Mouse (Mus musculus) large intestine, adult 2 months (tissue): ENCODE measurements around the gene Golgb1. TPM values are rescaled to one million over a fixed set of nuclear protein-coding genes. Genes with fewer than 3 reads are reported as not detected.
"Not testable (repeated sequence)": the region's sequence is repeated elsewhere in the genome, so short reads cannot be mapped to it uniquely, and the experiment has no call there.

Experiments used
- DNase-seq: peaks from one replicate; pipeline ENCODE4 v3.0.0-alpha.2; 2012; ENCODE audit warnings: low read depth, low spot score
- WGBS: fragments of 180-500 bp; shearing (Covaris S2); methylation state at CpG from one replicate; pipeline ENCODE4 v1.1.7; 2018; 5-methylcytosine and 5-hydroxymethylcytosine counted together
- polyA plus RNA-seq: library from polyadenylated mRNA; depleted of rRNA; stranded (reverse); fragments of >200 nt; gene quantifications from 2 replicates; pipeline ENCODE4 v1.2.3, GENCODE M21; 2012; rRNA removed

Gene Golgb1
- polyA plus RNA-seq = 57.5 and 62.7 TPM in 2 replicates

DNA sequence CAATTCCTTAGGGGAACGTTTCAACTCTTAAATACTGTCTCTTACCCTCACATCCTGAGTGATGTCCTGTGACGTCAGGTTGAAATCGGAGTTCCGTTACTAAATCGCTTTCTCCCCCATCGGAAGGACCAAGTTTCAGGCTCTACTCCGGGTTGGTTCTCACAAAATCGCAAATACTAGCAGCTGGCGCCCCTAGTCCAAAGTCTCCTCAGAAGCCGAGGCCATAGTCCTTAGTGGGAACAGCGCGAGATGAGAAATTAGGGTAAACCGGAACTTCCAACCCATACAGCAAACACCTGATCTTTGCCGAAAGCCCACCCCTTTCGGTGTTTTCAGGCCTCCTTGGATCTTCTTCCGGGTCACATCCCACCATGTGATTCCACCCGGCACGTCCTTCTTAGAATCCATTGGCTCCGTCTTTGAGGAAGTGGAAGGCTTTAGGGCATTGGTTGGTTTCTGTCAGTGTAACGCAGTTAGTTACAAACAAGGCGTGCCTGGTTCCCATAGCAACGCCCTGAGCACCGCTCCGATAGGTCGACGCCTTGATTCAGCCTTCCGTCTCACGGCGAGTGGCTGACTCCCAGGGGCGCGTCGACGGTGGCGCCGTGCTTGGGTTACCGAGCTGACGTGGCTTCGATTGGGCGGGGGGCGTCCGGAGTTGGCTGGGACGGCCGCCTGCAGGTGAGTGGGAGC lies at the start of gene Golgb1, which contains the start of gene Eaf2:
Golgb1 (plus strand) TSS at position 558 of the 693 bp plus-strand sequence.
Eaf2 (minus strand) TSS at position 421 of the 693 bp plus-strand sequence.
- WGBS = under 1% methylated on average over 43 of the region's 43 CpGs
- peak; percentile 100 for DNase-seq

DNA sequence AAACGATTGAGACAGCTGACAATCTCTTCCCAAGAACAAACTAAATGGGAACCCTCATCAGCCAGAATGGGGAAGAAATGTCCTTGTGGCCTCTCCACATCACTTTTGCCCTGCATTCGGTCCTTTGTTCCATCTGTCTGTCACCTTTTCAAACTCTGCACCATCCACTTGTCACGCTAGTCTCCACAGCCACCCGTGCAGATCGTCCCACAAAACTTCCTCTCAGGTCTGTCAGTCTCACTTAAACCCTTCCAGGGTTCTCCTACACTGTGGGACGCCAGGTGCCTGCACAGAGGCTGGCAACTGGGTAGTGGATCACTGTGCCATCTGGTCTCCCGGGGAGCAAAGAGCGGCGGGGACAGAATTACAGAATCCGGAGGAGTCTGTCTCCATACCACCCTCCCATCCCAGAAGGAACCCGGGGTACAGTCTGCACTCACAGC lies 47.3 kb upstream of the Golgb1 start:
- 8% methylated on average over 11 of the region's 11 CpGs for WGBS
- no peak for DNase-seq

DNA sequence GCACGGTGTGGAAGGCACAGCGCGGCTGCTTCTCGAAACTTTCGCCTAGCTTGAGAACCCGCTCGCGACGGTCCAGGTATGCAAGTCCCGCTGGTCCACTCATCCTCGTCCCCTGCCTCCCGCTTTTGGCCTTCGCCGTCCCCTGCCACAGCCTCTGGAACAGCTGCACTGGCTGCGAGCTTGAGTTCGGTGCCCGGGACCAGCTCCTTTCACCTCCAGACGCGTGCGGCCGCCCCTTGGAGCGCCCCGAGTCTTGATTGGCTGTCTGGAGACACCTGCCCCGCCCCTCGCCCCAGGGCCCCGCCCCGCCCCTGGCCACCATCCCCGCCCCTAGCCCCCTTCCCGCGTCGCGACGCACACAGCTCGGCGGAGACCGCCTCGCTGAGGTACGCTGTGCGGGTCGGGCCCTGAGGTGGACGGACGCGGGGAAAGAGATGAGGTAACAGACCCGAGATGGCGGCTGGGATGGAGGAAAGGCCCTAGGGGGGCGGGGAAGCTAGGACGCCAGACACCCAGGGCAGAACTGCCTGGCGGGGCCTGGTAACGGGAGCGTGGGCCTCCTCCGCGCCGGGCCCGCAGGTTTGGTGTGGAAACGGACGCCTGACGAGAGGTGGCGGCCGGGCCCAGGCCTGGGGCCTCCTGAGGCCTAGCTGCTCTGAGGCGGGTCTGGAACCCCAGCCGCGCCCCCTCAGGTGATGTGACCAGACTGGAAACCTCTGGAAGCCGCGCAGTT lies 46.7 kb upstream of the Golgb1 start, which contains the start of gene Iqcb1:
Iqcb1 (plus strand) TSS at position 332 of the 733 bp plus-strand sequence.
- WGBS = under 1% methylated on average over 64 of the region's 64 CpGs
- peak; percentile 32 for DNase-seq

DNA sequence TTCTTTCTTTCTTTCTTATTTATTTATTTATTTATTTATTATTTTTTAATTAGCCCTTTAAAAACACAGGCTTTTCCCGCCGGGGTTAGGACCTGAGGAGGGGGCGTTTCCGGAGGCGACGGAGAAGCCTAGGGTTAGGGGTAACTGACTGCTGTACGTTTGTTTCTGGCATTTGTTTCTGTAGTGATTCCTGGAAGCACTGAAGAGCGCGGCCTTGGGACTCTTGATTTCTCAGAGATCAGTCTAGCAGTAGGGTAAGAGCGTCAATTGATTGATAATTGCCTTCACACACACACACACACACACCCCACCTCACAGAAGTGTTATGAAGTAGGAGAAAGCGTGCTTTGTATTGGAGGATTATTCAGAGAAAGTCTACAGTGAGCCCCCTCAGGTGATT lies 46.1 kb upstream of the Golgb1 start:
- no peak for DNase-seq

DNA sequence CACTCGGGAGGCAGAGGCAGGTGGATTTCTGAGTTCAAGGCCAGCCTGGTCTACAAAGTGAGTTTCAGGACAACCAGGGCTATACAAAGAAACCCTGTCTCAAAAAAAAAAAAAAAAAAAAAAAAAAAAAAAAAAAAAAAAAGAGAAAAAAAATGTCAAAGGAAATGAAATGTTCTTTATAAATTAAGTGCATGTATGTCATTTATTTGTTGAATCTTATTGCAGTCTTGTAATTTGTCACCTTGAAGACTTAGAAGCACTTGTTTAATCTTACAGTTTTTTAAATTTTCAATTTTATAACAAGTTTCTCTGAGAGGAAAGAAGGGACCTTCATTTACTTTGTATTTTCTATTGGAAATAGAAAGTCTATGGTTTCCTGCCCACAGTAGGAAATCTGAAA lies 28.0 kb upstream of the Golgb1 start:
- DNase-seq = not testable (repeated sequence)
- 85% methylated on average over 1 of the region's 1 CpGs for WGBS

More for the DNA sequence above, 46.1 kb upstream of the Golgb1 start:
- WGBS = 25% methylated on average over 11 of the region's 11 CpGs

DNA sequence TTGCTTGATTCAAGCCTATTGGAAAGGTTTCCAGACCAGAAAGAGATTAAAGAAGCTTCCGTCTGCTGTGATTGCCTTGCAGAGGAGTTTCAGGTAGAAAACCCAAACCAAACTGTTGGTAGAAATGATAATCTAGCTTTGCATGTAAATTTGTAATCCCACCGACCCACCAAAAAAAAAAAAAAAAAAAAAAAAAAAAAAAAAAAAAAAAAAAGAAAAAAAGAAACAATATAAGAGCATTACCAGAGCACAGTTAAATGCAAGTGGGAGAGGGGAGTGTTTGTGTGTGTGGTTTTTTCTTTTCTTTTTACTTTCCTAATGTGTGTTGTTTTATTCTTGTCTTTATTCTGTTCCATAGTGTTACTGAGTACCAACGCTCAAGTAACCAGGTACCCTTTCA lies 23.7 kb upstream of the Golgb1 start:
- 93% methylated on average over 3 of the region's 3 CpGs for WGBS
- no peak for DNase-seq

DNA sequence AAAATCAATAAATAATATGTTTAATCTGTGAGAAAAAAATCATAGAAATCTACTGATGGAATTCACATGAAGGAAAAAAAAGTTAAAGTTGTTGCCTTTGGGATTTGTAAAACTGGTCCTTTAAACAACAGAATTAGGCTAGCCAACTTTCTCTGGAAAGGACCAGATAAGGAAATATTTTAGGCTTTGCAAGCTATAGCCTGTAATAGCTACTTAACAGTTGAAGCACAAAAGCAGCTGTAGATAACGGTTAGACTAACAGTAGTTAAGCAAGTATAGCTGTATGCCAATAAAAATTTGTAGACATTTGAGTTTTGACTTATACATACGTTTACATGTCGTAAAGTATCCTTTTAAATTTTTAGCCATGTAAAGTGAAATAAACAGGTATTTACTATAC lies 11.4 kb upstream of the Golgb1 start:
- WGBS = 59% methylated on average over 3 of the region's 3 CpGs
- DNase-seq = no peak

DNA sequence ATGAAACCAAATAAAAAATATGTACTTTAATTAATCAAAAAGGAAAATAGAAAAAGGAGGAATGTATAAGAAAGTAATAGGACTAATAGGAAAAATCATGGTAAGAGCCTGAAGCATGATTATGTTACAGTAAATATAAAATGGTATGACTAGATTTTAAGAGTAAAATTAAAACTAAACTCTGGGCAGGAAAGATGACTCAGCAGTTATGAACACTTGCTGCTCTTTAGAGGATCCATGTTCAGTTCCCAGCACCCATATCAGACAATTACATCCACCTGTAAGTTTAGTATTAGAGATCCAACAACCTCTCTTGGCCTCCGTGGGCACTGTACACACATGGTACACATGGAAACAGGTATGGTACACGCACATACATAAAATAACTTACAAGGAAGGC lies 5.5 kb upstream of the Golgb1 start:
- WGBS = 96% methylated on average over 2 of the region's 2 CpGs
- DNase-seq = no peak

DNA sequence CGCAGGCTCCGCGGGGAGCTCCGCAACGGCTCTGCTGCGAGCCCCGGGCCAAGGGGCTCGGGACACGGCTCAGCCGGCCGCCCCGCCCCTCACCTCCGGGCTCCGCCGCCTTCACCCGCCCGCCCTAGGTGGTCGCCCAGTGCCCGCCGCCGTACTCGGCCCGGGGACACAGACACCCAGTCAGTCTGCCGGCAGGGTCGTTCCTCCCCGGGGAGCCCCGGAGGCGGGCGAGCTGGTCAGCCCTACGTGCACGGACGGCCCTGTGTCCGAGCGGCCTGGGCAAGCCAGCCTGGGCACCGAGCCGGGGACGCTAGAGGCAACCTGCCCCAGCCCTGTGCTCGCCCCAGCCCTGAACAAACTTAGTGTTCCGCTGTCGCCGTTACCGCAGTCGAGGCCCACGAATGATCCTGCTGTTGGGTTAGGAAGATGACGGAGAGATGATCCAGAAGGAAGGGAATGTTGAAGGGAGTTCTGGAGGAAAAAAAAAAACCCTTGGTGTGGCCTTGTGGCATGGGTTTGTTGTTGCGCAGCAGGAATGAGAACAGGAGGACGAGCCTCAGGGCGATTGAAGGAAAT lies 424 bp downstream of the Golgb1 start:
- DNase-seq = no peak
- WGBS = under 1% methylated on average over 48 of the region's 48 CpGs

DNA sequence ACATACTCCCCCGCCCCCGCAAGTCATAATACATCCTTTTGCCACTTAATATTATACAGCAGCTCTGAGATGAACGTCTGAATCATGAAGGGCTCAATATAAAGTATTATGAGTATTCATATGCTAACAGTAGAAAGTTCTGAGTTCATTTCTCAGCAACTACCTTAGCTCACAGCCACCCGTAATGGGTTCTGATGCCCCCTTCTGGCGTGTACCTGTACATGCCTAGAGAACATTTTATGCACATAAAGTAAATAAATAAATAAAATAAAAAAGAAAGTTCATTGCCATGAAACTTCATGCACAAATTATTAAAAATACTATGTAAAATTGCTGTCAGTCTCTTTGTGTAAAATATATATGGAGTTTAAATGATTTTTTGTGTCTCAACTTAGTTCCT lies 2.4 kb downstream of the Golgb1 start:
- WGBS = 59% methylated on average over 5 of the region's 5 CpGs
- DNase-seq = no peak

DNA sequence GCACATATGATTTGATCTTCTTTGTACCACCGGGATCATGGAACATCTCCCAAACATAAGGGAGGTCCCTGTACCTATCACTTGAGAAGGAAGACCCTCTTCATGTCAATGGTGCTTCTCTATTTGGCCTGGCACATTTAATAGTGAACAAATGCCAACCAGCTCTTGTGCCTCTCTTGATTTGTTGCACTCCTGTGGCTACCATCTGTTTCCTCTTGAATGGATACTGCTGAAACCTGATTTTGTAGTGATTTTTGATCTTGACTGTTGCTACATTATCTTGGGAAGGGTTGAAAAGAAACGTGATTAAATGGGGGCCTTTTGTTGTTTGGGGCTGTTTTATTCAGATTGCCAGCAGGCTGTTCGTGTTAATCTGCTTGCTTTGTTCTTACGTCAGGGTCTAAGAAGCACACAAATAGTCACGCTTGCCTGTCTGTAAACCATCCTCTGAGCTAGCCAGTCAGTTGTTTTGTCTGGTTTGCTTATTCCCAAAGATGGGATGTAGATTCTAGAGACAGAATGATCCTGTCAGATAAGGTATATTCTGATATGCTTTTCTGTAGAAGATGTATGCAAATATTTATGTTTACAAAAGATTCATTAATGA lies 7.9 kb downstream of the Golgb1 start:
- DNase-seq = no peak

DNA sequence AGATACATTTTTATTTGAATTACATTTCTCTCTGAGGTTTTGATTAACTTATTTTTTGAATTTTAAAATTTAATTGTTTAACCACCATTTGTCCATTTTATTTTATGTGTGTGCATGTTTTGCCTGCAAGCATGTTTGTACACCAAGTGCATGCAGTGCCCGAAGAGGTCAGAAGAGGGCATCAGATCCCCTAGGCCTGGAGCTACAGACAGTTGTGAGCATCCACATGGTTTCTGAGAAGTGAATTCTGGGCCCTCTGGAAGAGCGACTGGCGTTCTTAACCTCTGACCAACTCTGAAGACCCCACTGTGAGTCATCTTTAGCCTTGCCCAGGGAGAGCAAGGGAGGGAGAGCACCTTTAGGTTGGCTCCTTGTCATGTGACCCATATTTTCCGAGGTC lies 9.9 kb downstream of the Golgb1 start:
- DNase-seq = no peak

More for the DNA sequence above, 7.9 kb downstream of the Golgb1 start:
- 81% methylated on average over 5 of the region's 5 CpGs for WGBS

DNA sequence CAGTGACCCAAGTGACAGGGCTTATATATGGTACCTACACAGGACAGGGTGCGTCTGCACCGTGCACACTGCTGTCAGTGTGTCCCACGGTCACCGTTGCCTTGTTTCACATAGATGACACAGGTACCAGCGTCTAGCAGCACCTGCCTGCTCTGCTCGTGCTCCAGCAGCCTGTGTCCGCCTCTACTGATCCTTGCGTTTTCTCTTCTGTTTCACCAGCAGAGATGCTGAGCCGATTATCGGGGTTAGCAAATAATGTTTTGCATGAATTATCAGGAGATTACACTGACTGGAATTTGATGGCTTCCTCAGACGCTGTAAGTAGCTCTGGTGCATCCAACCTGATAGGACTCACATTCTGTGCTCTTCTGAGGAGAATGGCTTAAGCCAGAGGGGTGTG lies 11.0 kb downstream of the Golgb1 start:
- WGBS = 94% methylated on average over 11 of the region's 11 CpGs
- DNase-seq = no peak

More for the DNA sequence above, 9.9 kb downstream of the Golgb1 start:
- 96% methylated on average over 4 of the region's 4 CpGs for WGBS

DNA sequence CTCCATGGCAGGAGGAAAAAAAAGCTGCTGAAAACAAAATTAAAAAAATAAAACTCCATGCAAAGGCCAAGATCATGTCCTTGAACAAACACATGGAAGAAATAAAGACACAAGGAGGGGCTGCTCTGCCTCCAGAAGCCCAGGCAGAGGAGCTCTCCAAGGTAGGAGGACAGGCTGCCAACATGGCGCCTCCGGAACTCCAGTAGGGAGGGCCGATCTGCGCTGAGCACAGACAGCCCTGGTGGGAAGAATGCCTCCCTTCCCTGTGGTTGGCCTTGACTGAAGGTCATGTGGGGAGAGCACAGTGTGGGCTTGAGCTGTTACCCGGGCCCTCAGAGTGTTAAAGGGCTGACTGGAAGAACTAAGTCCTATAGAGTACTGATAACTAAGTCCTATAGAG lies 12.6 kb downstream of the Golgb1 start:
- no peak for DNase-seq

DNA sequence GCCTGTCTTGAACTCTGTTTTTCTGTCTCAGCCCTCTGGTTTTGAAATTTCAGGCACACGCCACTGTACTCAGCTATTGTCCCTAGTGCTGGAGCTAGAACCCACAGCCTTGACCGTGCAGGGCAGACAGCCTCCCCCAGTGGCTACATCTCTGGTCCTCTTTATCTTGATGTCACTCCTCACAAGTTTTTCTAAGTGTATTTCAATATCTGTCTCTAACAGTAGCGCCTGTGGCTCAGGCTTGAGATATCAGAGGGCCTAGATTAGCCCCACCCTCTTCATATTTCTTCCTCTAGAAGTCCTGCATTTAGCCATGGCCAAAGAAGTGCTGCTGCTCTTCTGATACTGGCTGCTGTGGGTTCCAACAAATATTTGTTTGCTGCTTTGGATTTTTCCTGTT lies 15.6 kb downstream of the Golgb1 start:
- DNase-seq = no peak
- WGBS = 92% methylated on average over 3 of the region's 3 CpGs

More for the DNA sequence above, 12.6 kb downstream of the Golgb1 start:
- whole genome bisulfite sequencing = 83% methylated on average over 5 of the region's 5 CpGs

DNA sequence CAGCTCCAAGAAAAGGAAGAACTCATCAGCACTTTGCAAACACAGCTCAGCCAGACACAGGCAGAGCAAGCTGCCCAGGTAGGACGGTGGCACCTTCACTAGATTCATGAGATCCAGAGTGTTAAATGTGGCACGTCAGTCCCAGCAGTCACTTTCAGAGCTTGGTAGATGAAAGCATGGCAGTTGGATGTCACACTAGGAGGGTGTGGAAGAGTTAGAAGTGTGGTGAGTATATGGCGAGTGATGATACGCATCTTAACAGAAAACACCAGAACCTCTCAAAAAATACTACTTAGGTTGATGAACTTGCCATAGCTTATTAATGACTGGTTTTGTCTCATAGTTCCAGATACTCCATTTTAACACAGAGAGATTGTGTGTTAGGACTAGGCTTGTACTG lies 16.5 kb downstream of the Golgb1 start:
- WGBS = 98% methylated on average over 4 of the region's 4 CpGs
- no peak for DNase-seq

DNA sequence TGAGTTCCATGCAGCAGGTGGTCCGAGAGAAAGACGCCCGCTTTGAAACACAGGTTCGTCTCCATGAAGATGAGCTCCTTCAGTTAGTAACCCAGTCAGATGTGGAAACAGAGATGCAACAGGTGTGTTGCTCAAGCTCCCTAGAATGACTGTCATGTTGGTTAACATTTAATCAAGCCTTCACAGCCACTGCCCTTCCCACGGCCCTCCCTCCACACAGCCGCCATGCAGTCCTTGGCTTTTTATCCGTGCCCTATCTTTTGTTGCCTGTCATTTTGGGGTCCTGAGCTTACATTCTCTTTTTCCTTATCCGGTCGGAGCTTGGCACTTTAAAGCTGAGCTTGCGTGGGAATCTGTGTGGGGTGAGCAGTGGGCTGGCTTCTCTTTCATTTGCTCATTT lies 18.4 kb downstream of the Golgb1 start:
- WGBS = 82% methylated on average over 10 of the region's 10 CpGs
- DNase-seq = no peak

DNA sequence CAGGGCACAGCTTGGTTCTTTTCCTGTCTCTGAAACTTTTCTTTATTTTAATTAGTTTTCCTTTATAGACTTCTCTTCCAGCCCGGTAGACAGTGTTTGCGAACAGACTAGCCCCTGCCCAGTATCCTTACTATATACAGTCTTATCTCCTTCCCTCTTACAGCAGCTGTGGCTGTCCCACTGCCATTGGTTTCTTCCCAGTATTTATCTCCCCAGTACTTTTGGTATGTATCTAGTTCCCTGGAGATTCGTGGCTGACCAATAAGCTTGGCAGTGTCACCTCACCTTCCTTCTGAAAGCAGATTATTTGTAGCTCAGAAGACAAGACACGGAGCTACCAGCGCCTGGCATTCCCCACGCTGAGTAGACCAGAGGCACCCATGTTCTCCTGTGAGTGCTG lies 21.8 kb downstream of the Golgb1 start:
- 94% methylated on average over 6 of the region's 6 CpGs for WGBS
- DNase-seq = no peak

DNA sequence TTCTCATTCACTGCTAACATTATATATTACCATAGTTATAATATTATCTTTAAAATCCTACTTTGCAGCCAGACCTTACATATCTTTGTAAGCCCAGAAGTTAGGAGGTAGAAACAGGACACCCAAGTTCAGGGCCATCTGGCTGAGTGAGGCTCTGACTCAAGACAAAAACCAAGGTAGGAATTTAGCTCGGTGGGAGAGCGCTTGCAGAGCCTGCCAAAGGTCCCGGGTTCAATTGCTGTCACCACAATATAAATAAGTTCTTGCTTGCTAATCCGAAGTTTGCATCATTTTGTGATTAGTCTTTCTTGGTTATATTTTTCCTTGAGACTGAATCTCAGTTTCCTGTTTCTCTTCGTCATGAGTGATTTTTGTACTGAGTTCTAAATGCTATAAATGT lies 28.2 kb downstream of the Golgb1 start:
- DNase-seq = no peak
- 89% methylated on average over 5 of the region's 5 CpGs for WGBS

DNA sequence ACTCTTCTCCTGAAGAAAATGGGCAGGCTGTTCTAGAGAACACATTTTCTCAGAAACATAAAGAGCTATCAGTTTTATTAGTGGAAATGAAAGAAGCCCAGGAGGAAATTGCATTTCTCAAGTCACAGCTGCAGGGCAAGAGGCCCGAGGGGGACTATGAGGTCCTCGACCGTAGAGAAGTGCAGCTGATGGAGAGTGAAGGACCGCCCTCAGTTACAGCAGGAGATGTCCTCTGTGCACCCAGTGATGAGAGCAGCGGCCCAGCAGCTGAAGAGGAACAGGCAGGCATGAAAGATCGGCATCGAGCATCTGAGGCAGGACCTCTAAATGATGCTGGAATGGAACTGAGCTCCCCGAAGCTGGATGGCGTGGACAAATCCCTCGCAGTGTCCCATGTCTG lies 37.0 kb downstream of the Golgb1 start:
- no peak for DNase-seq

More for the DNA sequence above, 37.0 kb downstream of the Golgb1 start:
- WGBS = 85% methylated on average over 10 of the region's 10 CpGs
